Mouse (Mus musculus) cerebellum, adult 2 months (tissue): ENCODE results near the gene Mdm2. TPM values are rescaled to one million over a fixed set of nuclear protein-coding genes. Genes with fewer than 3 reads are reported as not detected.

Source experiments
- DNase-seq, 2 experiments: peaks; one replicate each; pipeline ENCODE4 v3.0.0; 2021
- H3K27ac ChIP-seq: fragments of 200-500 bp; 2 replicates; pipeline ENCODE4 v1.5.1; 2012; ENCODE audit warnings: low read length, control low read depth, inconsistent platforms; ENCODE audit not compliant: insufficient read depth
- H3K27me3 ChIP-seq: fragments of 200-500 bp; 2 replicates; pipeline ENCODE4 v1.6.1; 2012; ENCODE audit warnings: inconsistent platforms, mild to moderate bottlenecking, low read length, moderate library complexity; ENCODE audit not compliant: control insufficient read depth, insufficient read depth
- H3K4me1 ChIP-seq: fragments of 200-500 bp; 2 replicates; pipeline ENCODE4 v1.6.1; 2011; ENCODE audit warnings: low read length; ENCODE audit not compliant: control insufficient read depth, insufficient read depth
- H3K4me3 ChIP-seq: fragments of 200-500 bp; replicated peaks from 2 replicates; pipeline ENCODE3; 2011; ENCODE audit warnings: mild to moderate bottlenecking, low read depth, low read length, control low read depth; ENCODE audit not compliant: insufficient read depth
- CTCF ChIP-seq: fragments of 200-500 bp; IDR thresholded peaks from 2 replicates; pipeline ENCODE4 v1.5.1; 2011; ENCODE audit warnings: low read depth, mild to moderate bottlenecking, control low read depth, low read length, moderate library complexity, borderline replicate concordance; ENCODE audit not compliant: insufficient read depth
- POLR2A ChIP-seq: fragments of 200-500 bp; IDR thresholded peaks from 2 replicates; pipeline ENCODE4 v1.6.1; 2011; ENCODE audit warnings: low read length, control low read depth, borderline replicate concordance; ENCODE audit not compliant: insufficient read depth
- WGBS: fragments of 180-500 bp; shearing (Covaris S2); methylation state at CpG from one replicate; pipeline ENCODE4 v1.1.7; 2018; 5-methylcytosine and 5-hydroxymethylcytosine counted together
- polyA plus RNA-seq: library from polyadenylated mRNA; depleted of rRNA; stranded (reverse); fragments of >200 nt; gene quantifications from 2 replicates; pipeline ENCODE4 v1.2.3, GENCODE M21; 2012

The Mdm2 gene
- polyA plus RNA-seq, 1 experiment: 67.6 TPM

- H3K4me3 ChIP-seq: no peak overlapping the region
- TF ChIP-seq POLR2A (no peak), CTCF (no peak)
- H3K4me1 ChIP-seq: no peaks in the 10 kb centered on the region
- no peaks in the 10 kb centered on the region for H3K27me3 ChIP-seq
- no peak for DNase-seq
- WGBS: 87% methylated on average over 6 of the region's 6 CpGs
- no peak overlapping the region for H3K27ac ChIP-seq
These were observed 13.6 kb downstream of the Mdm2 start for GRCm38 (mm10) chr10:117696827-117697560.

- H3K4me1 ChIP-seq: no peaks in the 10 kb centered on the region
- WGBS: 94% methylated on average over 8 of the region's 8 CpGs
- no peak overlapping the region for H3K27ac ChIP-seq
- TF ChIP-seq POLR2A: no peak
- TF ChIP-seq CTCF: no peak
- DNase-seq: no peak
- H3K4me3 ChIP-seq: no peak overlapping the region
- no peaks in the 10 kb centered on the region for H3K27me3 ChIP-seq
These were observed 14.3 kb downstream of the Mdm2 start for GRCm38 (mm10) chr10:117696021-117696826.

- no peaks in the 10 kb centered on the region for H3K27me3 ChIP-seq
- no peak for TF ChIP-seq POLR2A
- no peak for TF ChIP-seq CTCF
- no peak overlapping the region for H3K4me3 ChIP-seq
- H3K27ac ChIP-seq: no peak overlapping the region
- no peak for DNase-seq
- H3K4me1 ChIP-seq: no peaks in the 10 kb centered on the region
- WGBS: 95% methylated on average over 4 of the region's 4 CpGs
These were observed 15.0 kb downstream of the Mdm2 start for GRCm38 (mm10) chr10:117695605-117696004.

DNA sequence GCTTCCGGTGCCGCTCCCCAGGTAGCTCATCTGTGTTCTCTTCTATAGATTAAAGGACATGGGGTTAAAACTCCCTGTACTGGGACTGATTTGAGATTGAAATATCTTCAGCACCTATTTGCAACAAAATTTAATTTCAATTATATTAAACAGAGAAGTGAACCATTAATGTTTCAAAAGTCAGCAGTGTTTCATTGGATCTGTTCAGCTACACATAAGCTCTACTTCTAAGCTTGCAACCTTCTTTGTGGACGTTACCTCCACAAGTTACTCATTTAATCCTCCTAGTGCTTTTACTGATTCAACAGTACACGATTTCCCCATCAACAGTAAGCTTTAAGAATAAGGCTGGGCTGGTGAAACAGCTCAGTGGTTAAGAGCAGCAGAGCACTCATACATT, 15.5 kb downstream of the Mdm2 start:
- H3K27ac ChIP-seq: no peak overlapping the region
- TF ChIP-seq CTCF (no peak), POLR2A (no peak)
- H3K4me1 ChIP-seq: no peaks in the 10 kb centered on the region
- H3K4me3 ChIP-seq: no peak overlapping the region
- WGBS: 92% methylated on average over 4 of the region's 4 CpGs
- H3K27me3 ChIP-seq: no peaks in the 10 kb centered on the region
- DNase-seq: no peak

DNA sequence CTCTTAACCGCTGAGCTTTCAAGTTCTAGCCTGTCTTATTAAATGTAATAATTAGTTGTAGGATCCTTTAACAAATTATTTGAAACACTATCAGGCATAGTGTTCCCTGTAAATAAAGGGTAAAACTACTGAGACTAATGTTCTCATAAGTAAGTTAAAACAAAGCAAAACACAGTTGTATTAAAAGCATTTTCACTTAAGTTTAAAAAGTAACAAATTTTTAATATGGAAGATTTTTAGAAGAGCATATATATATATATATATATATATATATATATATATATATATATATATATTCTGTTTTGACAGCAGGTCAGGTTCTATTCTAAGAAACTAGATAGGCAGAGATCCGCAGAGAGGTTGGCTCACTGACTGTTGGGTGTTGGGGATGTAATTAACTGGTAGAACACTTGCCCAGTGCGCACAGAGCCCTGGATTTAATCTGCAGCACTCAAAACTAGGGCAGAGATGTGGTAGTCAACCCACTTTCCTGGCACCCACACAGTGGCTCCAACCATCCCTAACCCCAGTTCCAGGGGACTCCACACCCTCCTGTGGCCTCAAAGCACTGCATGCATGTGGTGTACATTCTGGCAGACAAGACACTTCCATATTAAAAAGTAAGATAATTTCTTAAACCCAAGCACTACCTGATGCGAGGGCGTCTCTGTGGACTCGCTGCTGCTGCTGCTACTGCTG, 16.2 kb downstream of the Mdm2 start:
- Histone ChIP-seq H3K27me3 (no peaks in the 10 kb centered on the region), H3K4me1 (no peaks in the 10 kb centered on the region), H3K4me3 (no peak overlapping the region), H3K27ac (no peak overlapping the region)
- TF ChIP-seq POLR2A (no peak), CTCF (no peak)
- DNase-seq: no peak
- WGBS: 92% methylated on average over 6 of the region's 6 CpGs

GRCm38 (mm10) chr10:117692953-117693352, 17.6 kb downstream of the Mdm2 start:
- Histone ChIP-seq H3K27ac (no peak overlapping the region), H3K4me3 (no peak overlapping the region), H3K27me3 (no peaks in the 10 kb centered on the region), H3K4me1 (no peaks in the 10 kb centered on the region)
- WGBS: 97% methylated on average over 5 of the region's 5 CpGs
- TF ChIP-seq POLR2A (no peak), CTCF (no peak)
- no peak for DNase-seq

DNA sequence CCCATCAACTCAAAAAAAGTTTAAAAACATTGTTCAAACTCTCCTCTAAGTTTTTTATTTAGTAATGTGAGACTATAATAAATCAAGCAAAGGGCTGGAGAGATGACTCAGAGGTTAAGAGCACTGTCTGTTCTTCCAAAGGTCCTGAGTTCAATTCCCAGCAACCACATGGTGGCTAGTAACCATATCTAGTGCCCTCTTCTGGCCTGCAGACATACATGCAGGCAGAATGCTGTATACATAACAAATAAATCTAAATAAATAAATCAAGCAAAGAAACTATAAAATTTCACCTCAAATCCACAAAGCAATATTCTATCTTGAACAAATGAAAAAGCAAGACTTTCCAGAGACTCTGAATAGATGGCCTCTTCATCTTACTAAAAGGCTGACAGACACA, 18.4 kb downstream of the Mdm2 start:
- H3K27ac ChIP-seq: no peak overlapping the region
- no peaks in the 10 kb centered on the region for H3K4me1 ChIP-seq
- no peak overlapping the region for H3K4me3 ChIP-seq
- DNase-seq: no peak
- no peaks in the 10 kb centered on the region for H3K27me3 ChIP-seq
- TF ChIP-seq CTCF (no peak), POLR2A (no peak)

DNA sequence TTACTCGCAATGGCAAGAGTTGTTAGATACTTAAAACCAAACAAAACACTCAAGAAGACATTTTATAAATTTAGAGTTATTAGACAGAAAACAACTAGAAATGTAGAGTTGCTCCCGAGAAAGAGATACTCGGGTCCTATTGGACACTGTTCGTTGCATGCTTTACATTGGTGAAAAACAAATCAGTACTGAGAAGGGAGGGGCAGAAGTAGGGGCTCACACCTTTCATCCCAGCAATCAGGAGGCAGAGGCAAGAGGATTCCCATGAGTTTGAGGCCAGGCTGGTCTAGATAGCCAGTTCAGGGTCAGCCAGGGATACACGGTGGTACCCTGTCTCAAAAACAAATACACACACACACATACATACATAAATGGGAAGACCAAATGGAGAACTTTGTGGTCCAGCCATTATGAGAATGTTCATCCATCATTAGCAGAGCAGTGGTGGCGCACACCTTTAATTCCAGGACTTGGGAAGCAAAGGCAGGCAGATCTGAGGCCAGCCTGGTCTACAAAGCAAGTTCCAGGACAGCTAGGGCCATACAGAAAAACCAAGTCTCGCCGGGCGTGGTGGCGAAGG, 19.1 kb downstream of the Mdm2 start:
- no peak overlapping the region for H3K4me3 ChIP-seq
- 94% methylated on average over 10 of the region's 10 CpGs for WGBS
- H3K27me3 ChIP-seq: no peaks in the 10 kb centered on the region
- H3K4me1 ChIP-seq: no peaks in the 10 kb centered on the region
- DNase-seq: no peak
- no peak overlapping the region for H3K27ac ChIP-seq
- no peak for TF ChIP-seq POLR2A
- no peak for TF ChIP-seq CTCF
